Mouse (Mus musculus) liver, adult (tissue): ENCODE results near the gene Zfp740.

Experiments
- GATA4 ChIP-seq: IDR thresholded peaks from 2 replicates; pipeline ENCODE4 v1.6.1; 2014; ENCODE audit warnings: mild to moderate bottlenecking, low read length; ENCODE audit not compliant: insufficient replicate concordance

The Zfp740 gene

DNA sequence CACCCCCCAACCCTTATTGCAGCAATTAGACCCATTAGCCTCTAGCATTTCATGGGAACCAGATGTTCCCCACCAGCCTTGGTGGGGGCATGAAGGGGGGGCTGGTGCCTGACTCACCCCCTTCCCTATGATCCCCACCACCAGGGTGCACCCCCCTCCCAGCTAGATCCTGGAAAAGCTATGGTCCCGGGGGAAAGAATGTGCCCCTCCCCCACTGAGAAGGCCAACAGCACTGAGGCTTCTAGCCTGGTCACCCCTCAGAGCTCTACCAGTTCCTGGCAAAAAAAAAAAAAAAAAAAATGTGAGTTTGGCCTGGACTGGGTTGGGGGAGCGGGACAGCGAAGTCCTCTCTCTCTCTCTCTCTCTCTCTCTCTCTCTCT, 45.8 kb downstream of the Zfp740 start:
- TF ChIP-seq GATA4: no peak

DNA sequence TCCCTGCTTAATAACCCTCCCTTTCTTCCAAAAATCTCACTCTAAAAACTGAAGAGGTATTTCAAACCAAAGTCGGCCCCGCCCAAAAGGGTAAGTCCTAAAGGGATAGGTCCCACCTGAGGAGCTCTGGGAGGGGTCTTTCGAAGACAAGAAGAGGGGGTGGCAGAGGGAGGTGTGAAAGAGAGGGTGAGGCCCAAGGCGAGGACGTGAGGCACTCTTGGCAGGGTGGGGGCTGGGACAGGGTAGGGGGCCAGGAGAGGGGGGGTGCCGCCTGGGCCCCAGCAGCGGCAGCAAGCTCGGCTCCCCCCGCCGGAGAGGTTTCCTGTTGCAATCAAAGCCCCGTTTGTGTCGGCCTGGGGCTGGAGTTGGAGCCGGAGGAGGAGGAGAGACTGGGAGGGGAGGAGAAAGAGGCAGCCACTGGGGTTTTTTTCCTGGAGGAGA, 46.2 kb downstream of the Zfp740 start:
- TF ChIP-seq GATA4: no peak

DNA sequence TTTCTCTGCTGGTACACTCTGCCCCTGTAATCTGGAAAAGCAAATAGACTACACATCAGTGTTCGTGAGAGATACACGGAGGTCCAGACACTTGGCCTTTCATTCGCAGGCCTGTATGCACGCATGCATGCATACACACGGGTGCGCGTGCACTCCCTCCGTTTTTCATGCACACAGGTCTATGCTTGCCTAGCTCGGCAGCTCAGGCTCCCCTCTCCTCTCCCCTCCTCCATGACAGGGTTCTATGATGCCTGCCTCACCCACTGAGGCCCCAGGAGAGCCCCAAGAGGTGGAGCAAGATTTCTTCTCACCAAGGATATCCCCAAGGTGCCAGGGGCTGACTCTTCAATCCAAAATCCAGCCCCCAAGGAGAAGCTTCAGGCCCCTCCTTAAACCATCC, 46.9 kb downstream of the Zfp740 start:
- TF ChIP-seq GATA4: no peak

DNA sequence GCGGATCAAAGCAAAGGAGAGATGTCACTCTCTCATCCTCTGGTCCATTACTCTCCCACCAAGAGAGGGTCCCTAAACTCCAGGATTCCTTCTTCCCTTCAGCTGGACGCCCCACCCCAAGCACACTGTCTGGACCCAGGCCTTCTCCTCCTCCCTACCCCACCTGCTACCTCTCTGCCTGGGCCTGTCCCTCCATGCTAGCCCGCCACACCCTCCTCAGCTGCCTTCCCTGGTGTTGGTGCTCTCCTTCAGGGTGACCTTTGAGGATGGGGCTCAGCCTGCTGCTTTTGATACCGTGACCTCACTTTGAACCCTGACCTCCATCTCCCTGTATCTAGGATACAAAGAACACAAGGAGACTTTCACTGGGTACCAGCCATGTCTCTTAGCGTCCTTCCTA, 47.5 kb downstream of the Zfp740 start:
- TF ChIP-seq GATA4: no peak

DNA sequence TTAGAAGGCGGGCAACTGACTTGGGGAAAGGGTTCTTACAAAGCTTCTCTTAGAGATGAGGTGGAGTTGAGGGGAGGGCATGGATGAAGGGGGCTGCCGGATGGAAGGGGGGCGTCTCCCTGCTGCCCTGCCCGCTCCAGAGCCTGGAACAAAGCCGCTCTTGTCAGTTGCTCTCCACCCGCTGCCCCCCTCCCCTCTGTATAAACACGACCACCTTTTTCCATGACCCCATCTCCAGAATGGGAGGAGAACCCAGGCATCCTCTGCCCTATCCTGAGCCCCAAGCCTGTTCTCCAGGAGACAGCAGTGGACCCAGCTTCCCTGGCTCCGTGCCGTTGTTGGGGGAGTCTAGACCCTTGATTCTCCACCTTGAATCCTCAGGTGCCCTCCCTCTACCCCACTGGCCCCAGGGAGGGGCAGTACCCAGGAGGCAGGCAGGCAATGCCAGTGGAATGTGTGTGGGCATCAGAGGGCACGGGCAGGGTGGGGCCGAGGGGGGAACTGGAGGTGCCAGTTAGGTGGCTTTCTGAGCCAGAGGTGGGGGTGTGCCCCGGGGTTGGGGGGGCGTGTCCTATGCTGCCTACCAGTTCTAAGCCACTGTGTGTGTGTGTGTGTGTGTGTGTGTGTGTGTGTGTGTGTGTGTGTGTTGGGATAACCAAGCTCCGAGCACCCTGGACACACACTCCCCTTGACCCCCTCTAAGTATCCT, 52.7 kb downstream of the Zfp740 start:
- no peak for TF ChIP-seq GATA4

DNA sequence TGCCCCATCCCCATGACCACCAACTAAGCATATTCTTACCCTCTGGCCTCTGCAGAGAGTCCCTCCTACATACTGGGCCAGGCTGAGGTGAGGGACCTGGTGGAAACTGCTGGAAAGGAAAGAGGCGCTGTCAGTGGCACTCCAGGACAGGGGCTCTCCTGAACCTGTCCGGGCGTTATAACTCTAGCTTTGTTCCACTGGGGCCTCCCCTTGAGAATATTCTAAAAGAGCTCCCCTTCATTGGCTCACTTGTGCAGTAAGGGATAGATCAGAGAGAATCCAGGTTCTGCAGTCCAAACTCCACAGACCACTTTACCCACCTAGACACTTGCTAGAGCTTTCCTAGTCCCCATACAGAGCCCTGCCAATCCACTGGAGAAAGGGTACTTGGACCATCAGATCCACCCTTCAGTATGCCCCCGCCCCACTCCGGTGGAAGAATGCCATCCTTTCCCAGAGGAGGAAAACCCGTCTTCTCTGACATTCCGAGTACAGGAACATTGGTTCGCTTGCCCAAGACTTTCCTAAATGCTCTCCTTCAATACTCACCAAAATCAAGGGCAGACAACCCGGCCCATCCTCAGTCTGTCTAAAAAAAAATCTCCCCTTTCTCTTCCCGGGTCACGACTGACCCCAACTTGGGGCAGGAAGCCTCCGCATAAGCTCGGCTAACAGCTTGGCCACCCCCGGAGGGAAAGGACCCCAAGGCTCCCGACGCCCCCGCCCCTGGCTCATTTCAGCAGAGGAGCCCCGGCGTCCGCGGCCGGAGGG, 53.6 kb downstream of the Zfp740 start:
- no peak for TF ChIP-seq GATA4

DNA sequence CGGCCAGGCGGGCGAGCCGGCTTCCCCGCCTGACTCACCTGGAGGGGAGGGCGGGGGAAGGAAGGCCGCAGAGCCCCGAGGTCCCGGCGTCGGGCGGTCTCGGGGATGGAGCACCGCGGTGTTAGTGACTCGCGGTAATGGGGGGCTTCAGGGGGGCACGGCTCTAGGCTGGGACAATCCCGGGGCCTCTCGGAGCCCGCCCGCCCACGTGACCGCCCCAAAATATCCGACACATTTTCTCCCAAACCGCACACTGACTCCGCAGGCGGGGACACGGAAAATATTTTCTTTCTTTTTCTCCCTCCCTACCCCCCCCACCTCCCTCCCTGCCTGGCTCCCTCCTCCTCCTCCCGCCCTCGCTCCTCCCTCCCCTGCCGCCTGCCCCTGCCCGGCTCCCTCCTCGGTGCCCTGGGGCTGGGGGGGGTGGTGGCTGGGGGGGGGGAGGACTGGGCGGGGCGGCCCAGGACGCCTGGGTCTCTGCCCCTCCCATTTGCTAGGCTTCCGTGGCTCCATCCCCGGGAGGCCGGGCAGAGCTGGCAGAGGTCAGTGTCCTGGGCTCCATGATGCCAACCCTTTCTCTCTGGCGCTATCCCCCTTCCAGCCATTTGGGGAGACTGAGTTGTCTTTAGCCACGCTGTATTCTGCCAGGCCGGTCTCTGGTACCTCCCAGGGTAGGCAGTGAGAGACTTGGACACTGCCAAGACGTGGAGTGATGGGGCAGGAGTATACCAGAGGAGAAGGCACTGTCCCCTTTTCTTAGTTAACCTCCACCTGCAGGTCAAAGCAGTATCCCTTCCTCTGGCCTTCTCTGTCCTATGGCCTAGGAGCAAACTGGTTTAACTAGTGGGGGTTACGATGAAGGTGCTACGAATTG, 54.4 kb downstream of the Zfp740 start, which contains the start of gene Rarg:
Rarg (minus strand) TSS at position 316 of the 874 bp plus-strand sequence.
- TF ChIP-seq GATA4: no peak

DNA sequence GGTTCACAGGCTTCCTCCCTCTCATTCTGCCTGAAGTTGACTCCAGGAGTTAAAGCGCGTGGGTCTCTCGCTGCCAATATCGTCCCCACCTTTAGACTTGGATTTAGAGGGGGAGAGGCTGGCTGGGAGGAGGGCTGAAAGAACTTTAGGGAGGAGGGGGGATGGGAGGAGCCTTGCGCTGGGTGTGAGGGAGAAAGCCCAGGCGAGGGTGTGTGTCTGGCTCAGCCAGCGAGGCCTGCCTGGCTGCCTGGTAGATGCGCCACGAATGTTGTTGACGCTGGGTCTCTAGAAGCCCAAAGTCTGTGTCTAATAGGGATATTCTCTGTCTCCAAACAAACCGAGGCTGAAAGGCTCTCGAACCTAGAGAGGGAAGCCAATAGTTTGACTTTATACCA, 55.0 kb downstream of the Zfp740 start:
- no peak for TF ChIP-seq GATA4

DNA sequence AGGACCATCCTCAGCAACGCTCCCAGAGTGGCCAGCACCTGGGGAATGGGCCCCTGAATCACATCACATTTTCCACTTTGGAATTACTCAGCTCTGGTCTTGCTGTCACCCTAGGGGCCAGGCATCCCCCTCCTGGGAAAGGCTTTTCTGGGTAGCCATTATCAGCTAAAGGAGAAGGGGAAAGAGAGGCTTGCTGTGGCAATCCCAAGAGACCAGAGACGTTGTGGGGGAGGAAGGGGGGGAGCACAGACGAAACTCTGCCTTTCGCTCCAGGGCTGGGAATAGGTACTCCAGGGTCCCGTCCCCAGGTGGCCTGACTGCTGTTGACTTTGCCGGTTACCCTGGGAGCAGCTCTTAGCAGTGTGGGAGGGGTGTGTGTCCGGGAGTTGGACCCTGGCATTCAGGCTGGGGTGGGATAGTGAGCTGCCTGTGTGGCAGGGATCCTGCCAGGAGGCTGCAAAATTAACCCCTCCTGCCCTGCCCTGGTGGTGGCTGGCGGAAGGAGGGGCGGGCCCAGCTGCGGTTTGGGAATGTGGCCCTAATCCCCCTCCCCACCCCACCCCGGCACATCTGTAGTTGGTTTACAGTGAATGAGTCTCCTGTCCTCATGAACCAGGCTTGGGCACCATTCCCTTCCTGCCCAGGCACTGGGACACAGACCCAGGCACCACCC, 55.7 kb downstream of the Zfp740 start:
- TF ChIP-seq GATA4: no peak

DNA sequence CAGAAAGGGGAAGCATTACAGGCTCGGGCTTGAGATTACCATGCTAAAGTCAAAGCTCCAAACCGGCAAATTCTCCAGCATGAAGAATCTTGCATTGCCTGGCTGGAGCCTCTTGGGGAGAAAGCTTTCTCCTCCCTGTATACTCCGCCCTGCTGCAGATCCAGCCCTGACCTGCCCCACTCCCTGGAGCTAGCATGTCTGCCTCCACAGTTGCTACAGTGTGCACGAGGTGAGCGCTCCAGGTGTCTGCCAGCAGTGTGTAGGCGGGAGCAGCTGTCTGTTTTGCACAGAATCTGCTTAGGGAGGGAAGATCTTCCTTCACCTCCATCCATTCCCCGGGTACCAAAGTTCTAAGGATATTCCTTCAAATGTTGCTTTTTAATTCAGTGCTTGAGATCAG, 59.5 kb downstream of the Zfp740 start:
- no peak for TF ChIP-seq GATA4

DNA sequence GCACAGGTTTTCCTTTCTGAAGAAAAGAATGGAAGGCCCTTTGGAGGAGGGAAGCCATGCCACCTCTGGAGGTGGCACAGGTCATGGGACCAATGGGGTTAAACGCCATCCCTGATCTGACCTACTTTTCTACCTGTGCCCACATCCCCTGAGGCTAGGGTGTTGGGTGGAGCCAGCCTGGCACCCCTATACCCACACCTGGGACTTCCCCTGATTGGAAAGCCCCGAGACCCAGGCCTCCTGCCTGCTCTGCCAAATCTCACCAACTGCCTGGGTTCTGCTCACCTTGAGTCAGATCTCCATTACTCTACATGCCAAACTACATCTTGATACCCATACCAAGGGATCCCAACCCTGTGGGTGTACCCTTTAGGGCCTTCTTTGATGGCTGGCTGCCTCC, 60.0 kb downstream of the Zfp740 start:
- TF ChIP-seq GATA4: no peak
